Mouse (Mus musculus) embryonic facial prominence, embryonic 14.5 days (tissue): ENCODE measurements at regions not wholly inside any gene's neighbourhood (a gene's known extent, or its start where the extent isn't known, plus 50 kb on each side); places are given as distances from the start of the nearest gene placed in this dataset.
"Not testable (repeated sequence)": the region's sequence is repeated elsewhere in the genome, so short reads cannot be mapped to it uniquely, and the experiment has no call there.

Experiments
- ATAC-seq: fragments of 200-750 bp; cut with Nextera tagmentation; 2 replicates; pipeline ENCODE4 v1.8.0; 2017; ENCODE audit warnings: low read depth, moderate number of reproducible peaks, moderate TSS enrichment
- DNase-seq: peaks from one replicate; pipeline ENCODE4 v3.0.0-alpha.2; 2015; ENCODE audit warnings: low spot score
- H3K27ac ChIP-seq: fragments of 300-500 bp; sonication (generic); replicated peaks from 2 replicates; pipeline ENCODE4 v1.5.1; 2014; ENCODE audit warnings: low read depth, mild to moderate bottlenecking, low read length, moderate library complexity
- H3K27me3 ChIP-seq: fragments of 300-500 bp; sonication (generic); replicated peaks from 2 replicates; pipeline ENCODE4 v1.6.1; 2014; ENCODE audit warnings: low read length; ENCODE audit not compliant: control insufficient read depth, insufficient read depth
- H3K36me3 ChIP-seq: fragments of 300-500 bp; sonication (generic); 2 replicates; pipeline ENCODE4 v1.6.1; 2014; ENCODE audit warnings: low read length, mixed read lengths; ENCODE audit not compliant: control insufficient read depth, insufficient read depth
- H3K4me1 ChIP-seq: fragments of 300-500 bp; sonication (generic); 2 replicates; pipeline ENCODE4 v1.6.1; 2014; ENCODE audit warnings: antibody characterized with exemption, low read length; ENCODE audit not compliant: control insufficient read depth, insufficient read depth
- H3K4me2 ChIP-seq: fragments of 300-500 bp; sonication (generic); 2 replicates; pipeline ENCODE4 v1.6.1; 2014; ENCODE audit warnings: low read depth, mild to moderate bottlenecking, low read length, moderate library complexity, mixed read lengths
- H3K4me3 ChIP-seq: fragments of 300-500 bp; sonication (generic); 2 replicates; pipeline ENCODE4 v1.5.1; 2014; ENCODE audit warnings: low read depth, mild to moderate bottlenecking, low read length
- H3K9ac ChIP-seq: fragments of 300-500 bp; sonication (generic); 2 replicates; pipeline ENCODE4 v1.6.1; 2014; ENCODE audit warnings: low read depth, mild to moderate bottlenecking, low read length, moderate library complexity, mixed read lengths
- H3K9me3 ChIP-seq: fragments of 300-500 bp; sonication (generic); 2 replicates; pipeline ENCODE4 v1.6.1; 2016; ENCODE audit warnings: low read length; ENCODE audit not compliant: control insufficient read depth
- WGBS: fragments of 180-500 bp; shearing (Covaris S2); extraction: QIAGEN DNeasy Blood & Tissue Kit; methylation state at CpG from one replicate; pipeline ENCODE4 v1.1.7; 2014; 5-methylcytosine and 5-hydroxymethylcytosine counted together

GRCm38 (mm10) chr16:22327386-22327785 lies 61.6 kb upstream of the Tra2b start:
- WGBS: 64% methylated on average over 2 of the region's 2 CpGs
- Histone ChIP-seq H3K27ac (no peak overlapping the region), H3K4me2 (no peak overlapping the region), H3K4me1 (no peaks in the 10 kb centered on the region), H3K9me3 (0 out of 2 replicates have a peak, but pooled peaks cover 11% of the 10 kb centered on the region), H3K27me3 (no peaks in the 10 kb centered on the region), H3K36me3 (no peaks in the 10 kb centered on the region), H3K4me3 (no peak overlapping the region), H3K9ac (no peak overlapping the region)
- ATAC-seq (no peak), DNase-seq (peak; percentile 59)

DNA sequence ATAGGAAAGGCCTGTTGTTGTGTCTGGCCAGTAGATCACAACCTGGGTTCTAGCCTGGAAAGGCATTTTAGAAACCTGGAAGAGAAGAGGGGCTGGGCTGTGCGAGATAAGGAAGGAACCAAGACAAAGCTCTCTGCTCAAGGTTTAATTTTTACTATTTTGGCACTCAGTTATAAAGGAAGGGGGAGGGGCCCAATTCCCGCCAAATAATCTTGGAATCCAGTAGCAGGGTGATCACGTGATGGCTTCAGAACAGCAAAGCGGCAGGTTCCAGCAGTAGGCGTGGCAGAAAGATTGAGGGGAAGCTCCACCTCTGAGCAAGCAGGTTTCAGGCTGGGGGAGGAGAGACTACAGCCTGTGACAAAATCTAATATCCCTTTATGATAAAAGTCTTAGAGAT lies 59.4 kb upstream of the Tra2b start:
- H3K27me3 ChIP-seq: not testable (repeated sequence)

DNA sequence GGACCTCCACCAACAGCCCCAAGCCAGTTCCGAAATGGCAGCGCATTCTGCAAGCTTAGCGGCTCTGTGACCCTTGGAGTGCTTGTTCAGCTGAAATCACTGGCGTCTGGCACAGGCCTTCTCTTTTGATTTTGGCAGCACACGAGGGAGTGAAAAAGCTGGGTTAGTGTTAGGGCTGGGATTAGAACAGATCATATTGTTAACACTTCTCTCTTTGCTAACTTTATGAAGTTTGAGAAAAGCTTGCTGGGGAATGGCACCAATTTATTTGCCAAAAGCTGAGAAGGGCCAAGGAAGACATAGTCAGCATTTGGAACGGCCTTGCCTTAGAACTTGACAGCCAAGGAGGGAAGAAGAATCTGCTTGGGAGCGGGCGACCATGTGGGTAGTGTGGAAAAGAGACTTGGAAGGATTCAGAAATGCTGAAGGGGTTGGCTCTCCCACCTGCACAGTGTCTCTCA lies 50.5 kb upstream of the Tra2b start:
- Histone ChIP-seq H3K27me3 (no peaks in the 10 kb centered on the region), H3K9ac (no peak overlapping the region), H3K4me1 (no peaks in the 10 kb centered on the region), H3K27ac (no peak overlapping the region), H3K9me3 (no peaks in the 10 kb centered on the region), H3K4me2 (no peak overlapping the region), H3K36me3 (no peaks in the 10 kb centered on the region), H3K4me3 (no peak overlapping the region)
- WGBS: 64% methylated on average over 8 of the region's 8 CpGs
- ATAC-seq: no peak
- peak; percentile 14 for DNase-seq

More for the DNA sequence above, 59.4 kb upstream of the Tra2b start:
- not testable (repeated sequence) for H3K9ac ChIP-seq, ATAC-seq, H3K36me3 ChIP-seq, H3K4me2 ChIP-seq, DNase-seq, H3K4me1 ChIP-seq, H3K27ac ChIP-seq, H3K9me3 ChIP-seq, H3K4me3 ChIP-seq
- 57% methylated on average over 5 of the region's 5 CpGs for WGBS
